Mouse (Mus musculus) forebrain, postnatal 0 days (tissue): ENCODE measurements around the gene Chchd6. TPM values are rescaled to one million over a fixed set of nuclear protein-coding genes. Genes with fewer than 3 reads are reported as not detected.
A peak's percentile ranks its signal among the peaks of the same experiment; 100 is the strongest.

ENCODE experiments used
- ATAC-seq: fragments of 200-750 bp; cut with Nextera tagmentation; 2 replicates; pipeline ENCODE4 v1.8.0; 2017; ENCODE audit warnings: mild to moderate bottlenecking, moderate library complexity
- DNase-seq: peaks from one replicate; pipeline ENCODE4 v3.0.0-alpha.2; 2015
- H3K27ac ChIP-seq: fragments of 300-500 bp; sonication (generic); 2 replicates; pipeline ENCODE4 v1.5.1; 2014; ENCODE audit warnings: low read depth, mild to moderate bottlenecking, antibody characterized with exemption, low read length, moderate library complexity, mixed read lengths
- H3K27me3 ChIP-seq: fragments of 300-500 bp; sonication (generic); 2 replicates; pipeline ENCODE4 v1.6.1; 2014; ENCODE audit warnings: mild to moderate bottlenecking, low read length, mixed read lengths; ENCODE audit not compliant: insufficient read depth
- H3K36me3 ChIP-seq: fragments of 300-500 bp; sonication (generic); 2 replicates; pipeline ENCODE4 v1.6.1; 2014; ENCODE audit warnings: mild to moderate bottlenecking, moderate library complexity; ENCODE audit not compliant: insufficient read depth
- H3K4me1 ChIP-seq: fragments of 300-500 bp; sonication (generic); 2 replicates; pipeline ENCODE4 v1.6.1; 2014; ENCODE audit warnings: antibody characterized with exemption; ENCODE audit not compliant: insufficient read depth
- H3K4me2 ChIP-seq: fragments of 300-500 bp; sonication (generic); 2 replicates; pipeline ENCODE4 v1.6.1; 2014; ENCODE audit warnings: low read depth, mild to moderate bottlenecking, moderate library complexity
- H3K4me3 ChIP-seq: fragments of 300-500 bp; sonication (generic); 2 replicates; pipeline ENCODE4 v1.5.1; 2014; ENCODE audit warnings: low read depth, low read length, mixed read lengths
- H3K9ac ChIP-seq: fragments of 300-500 bp; sonication (generic); 2 replicates; pipeline ENCODE4 v1.6.1; 2014; ENCODE audit warnings: mild to moderate bottlenecking
- H3K9me3 ChIP-seq: fragments of 300-500 bp; sonication (generic); 2 replicates; pipeline ENCODE4 v1.6.1; 2016; ENCODE audit warnings: low read length
- CTCF ChIP-seq: sonication (generic); IDR thresholded peaks from 2 replicates; pipeline ENCODE4 v1.5.1; 2016; ENCODE audit warnings: antibody characterized with exemption, control low read depth, low read depth
- WGBS: fragments of 180-500 bp; shearing (Covaris S2); extraction: QIAGEN DNeasy Blood & Tissue Kit; methylation state at CpG from one replicate; pipeline ENCODE4 v1.1.7; 2014; 5-methylcytosine and 5-hydroxymethylcytosine counted together
- polyA plus RNA-seq: library from polyadenylated mRNA; unstranded; fragments of >200 nt; fragmentation: Nextera tagmentation; extraction: Ambion mirVana; gene quantifications from 2 replicates; pipeline ENCODE4 v1.2.1, GENCODE M21; 2015
- total RNA-seq: library from RNA; depleted of rRNA; stranded (reverse); fragments of >200 nt; gene quantifications from 2 replicates; pipeline ENCODE4 v1.2.3, GENCODE M21; 2014

Chchd6 gene
- total and polyA plus RNA-seq, 2 experiments from 2014 or later = 159 to 210 TPM

- H3K36me3 ChIP-seq = 0 out of 2 replicates have a peak, but pooled peaks cover 12% of the 10 kb centered on the region
- H3K4me3 ChIP-seq = no peak overlapping the region
- H3K4me1 ChIP-seq = no peaks in the 10 kb centered on the region
- no peak overlapping the region for H3K9ac ChIP-seq
- H3K4me2 ChIP-seq = no peak overlapping the region
- DNase-seq (no peak), ATAC-seq (no peak)
- H3K27ac ChIP-seq = no peak overlapping the region
- no peak for TF ChIP-seq CTCF
- no peaks in the 10 kb centered on the region for H3K27me3 ChIP-seq
- H3K9me3 ChIP-seq = no peaks in the 10 kb centered on the region
Measured at GRCm38 (mm10) chr6:89420110-89420509, 175.3 kb downstream of the Chchd6 start.

GRCm38 (mm10) chr6:89419066-89419815 is 176.2 kb downstream of the Chchd6 start:
- no peak for DNase-seq
- ATAC-seq = no peak
- H3K4me3 ChIP-seq = no peak overlapping the region
- no peak overlapping the region for H3K4me2 ChIP-seq
- 80% methylated on average over 3 of the region's 3 CpGs for WGBS
- 0 out of 2 replicates have a peak, but pooled peaks cover 12% of the 10 kb centered on the region for H3K36me3 ChIP-seq
- no peak for TF ChIP-seq CTCF
- no peak overlapping the region for H3K9ac ChIP-seq
- no peaks in the 10 kb centered on the region for H3K27me3 ChIP-seq
- H3K4me1 ChIP-seq = no peaks in the 10 kb centered on the region
- H3K9me3 ChIP-seq = no peaks in the 10 kb centered on the region
- H3K27ac ChIP-seq = no peak overlapping the region

DNA sequence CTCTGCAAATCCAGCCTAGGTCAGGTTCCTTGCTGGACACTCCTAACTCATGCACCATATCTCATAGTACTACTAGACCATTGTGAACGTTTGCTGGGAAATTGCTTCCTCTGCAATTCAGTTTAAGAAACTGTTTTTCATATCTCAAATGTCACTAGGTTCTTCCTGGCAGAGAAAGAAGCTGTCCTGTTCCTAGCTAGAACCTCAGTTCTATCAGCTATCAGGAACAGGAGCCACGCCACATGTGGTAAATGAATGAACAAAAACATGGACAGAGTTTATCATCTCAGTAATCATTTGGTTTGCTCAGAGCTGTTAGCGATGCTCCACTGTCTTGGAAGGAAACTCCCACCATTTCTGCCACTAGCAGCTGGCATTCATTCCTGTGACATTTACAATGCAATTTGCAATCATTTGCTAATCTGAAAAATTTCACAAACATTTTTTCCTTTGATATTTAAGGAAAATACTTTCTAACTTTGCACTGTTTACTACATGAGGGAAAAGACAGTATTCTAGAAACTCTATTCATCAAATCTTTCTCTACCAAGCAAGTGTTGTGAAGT is 179.3 kb downstream of the Chchd6 start:
- 74% methylated on average over 3 of the region's 3 CpGs for WGBS
- Histone ChIP-seq H3K36me3 (0 out of 2 replicates have a peak, but pooled peaks cover 12% of the 10 kb centered on the region), H3K4me2 (no peak overlapping the region), H3K27ac (no peak overlapping the region), H3K4me3 (no peak overlapping the region), H3K4me1 (no peaks in the 10 kb centered on the region), H3K27me3 (no peaks in the 10 kb centered on the region), H3K9me3 (no peaks in the 10 kb centered on the region), H3K9ac (no peak overlapping the region)
- ATAC-seq (no peak), DNase-seq (peak; percentile 22)
- no peak for TF ChIP-seq CTCF

DNA sequence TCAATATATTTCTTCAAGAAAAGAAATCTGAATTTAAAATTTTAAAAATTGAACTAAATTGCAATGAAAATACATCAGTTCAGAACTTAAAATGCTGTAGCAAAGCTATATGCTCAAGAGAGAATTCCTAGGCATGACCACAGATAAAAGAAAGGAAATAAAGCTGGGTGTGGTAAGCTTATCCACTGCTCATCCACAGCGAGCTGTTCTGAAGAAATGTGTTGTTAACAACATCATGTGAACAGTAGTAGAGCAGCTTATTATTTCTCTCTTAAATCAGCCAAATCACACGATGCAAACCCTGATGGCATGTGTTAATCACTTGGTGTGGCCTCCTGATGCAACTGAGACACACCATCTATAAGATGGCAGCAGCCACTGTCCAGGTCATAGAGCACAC is 180.4 kb downstream of the Chchd6 start:
- H3K9ac ChIP-seq = no peak overlapping the region
- ATAC-seq = no peak
- H3K27me3 ChIP-seq = no peaks in the 10 kb centered on the region
- no peaks in the 10 kb centered on the region for H3K9me3 ChIP-seq
- WGBS = 80% methylated on average over 2 of the region's 2 CpGs
- no peaks in the 10 kb centered on the region for H3K4me1 ChIP-seq
- DNase-seq = no peak
- H3K4me3 ChIP-seq = no peak overlapping the region
- no peak for TF ChIP-seq CTCF
- 0 out of 2 replicates have a peak, but pooled peaks cover 12% of the 10 kb centered on the region for H3K36me3 ChIP-seq
- H3K27ac ChIP-seq = no peak overlapping the region
- no peak overlapping the region for H3K4me2 ChIP-seq

- H3K9me3 ChIP-seq = no peaks in the 10 kb centered on the region
- ATAC-seq (no peak), DNase-seq (no peak)
- H3K27ac ChIP-seq = no peak overlapping the region
- H3K4me3 ChIP-seq = no peak overlapping the region
- H3K27me3 ChIP-seq = no peaks in the 10 kb centered on the region
- 0 out of 2 replicates have a peak, but pooled peaks cover 12% of the 10 kb centered on the region for H3K36me3 ChIP-seq
- H3K9ac ChIP-seq = no peak overlapping the region
- no peak overlapping the region for H3K4me2 ChIP-seq
- H3K4me1 ChIP-seq = no peaks in the 10 kb centered on the region
- TF ChIP-seq CTCF = no peak
- 86% methylated on average over 4 of the region's 4 CpGs for WGBS
Measured at GRCm38 (mm10) chr6:89414126-89414525, 181.3 kb downstream of the Chchd6 start.

GRCm38 (mm10) chr6:89413481-89413884 is 182.0 kb downstream of the Chchd6 start:
- no peak for ATAC-seq
- no peak for DNase-seq
- Histone ChIP-seq H3K9me3 (no peaks in the 10 kb centered on the region), H3K4me2 (no peak overlapping the region), H3K36me3 (0 out of 2 replicates have a peak, but pooled peaks cover 8% of the 10 kb centered on the region), H3K27ac (no peak overlapping the region), H3K4me3 (no peak overlapping the region), H3K4me1 (no peaks in the 10 kb centered on the region), H3K27me3 (no peaks in the 10 kb centered on the region), H3K9ac (no peak overlapping the region)
- no peak for TF ChIP-seq CTCF

GRCm38 (mm10) chr6:89412562-89412961 is 182.9 kb downstream of the Chchd6 start:
- 74% methylated on average over 1 of the region's 1 CpGs for WGBS
- no peak for DNase-seq
- TF ChIP-seq CTCF = no peak
- Histone ChIP-seq H3K4me3 (no peak overlapping the region), H3K27me3 (no peaks in the 10 kb centered on the region), H3K4me2 (no peak overlapping the region), H3K27ac (no peak overlapping the region), H3K4me1 (no peaks in the 10 kb centered on the region), H3K9ac (no peak overlapping the region), H3K36me3 (no peaks in the 10 kb centered on the region), H3K9me3 (no peaks in the 10 kb centered on the region)
- ATAC-seq = no peak
